Mouse (Mus musculus): Measurements from ENCODE around the gene Rrp9.

Rrp9 gene

GRCm38 (mm10) chr9:106475663-106476001 lies at the start of gene Rrp9:
Gene Rrp9 (plus strand): TSS chr9:106475963.
- no peak for DNase-seq (ENCODE audit: low spot score)

GRCm38 (mm10) chr9:106428719-106429220 lies 47.0 kb upstream of the Rrp9 start:
- DNase-seq (ENCODE audit: low spot score): no peak

DNA sequence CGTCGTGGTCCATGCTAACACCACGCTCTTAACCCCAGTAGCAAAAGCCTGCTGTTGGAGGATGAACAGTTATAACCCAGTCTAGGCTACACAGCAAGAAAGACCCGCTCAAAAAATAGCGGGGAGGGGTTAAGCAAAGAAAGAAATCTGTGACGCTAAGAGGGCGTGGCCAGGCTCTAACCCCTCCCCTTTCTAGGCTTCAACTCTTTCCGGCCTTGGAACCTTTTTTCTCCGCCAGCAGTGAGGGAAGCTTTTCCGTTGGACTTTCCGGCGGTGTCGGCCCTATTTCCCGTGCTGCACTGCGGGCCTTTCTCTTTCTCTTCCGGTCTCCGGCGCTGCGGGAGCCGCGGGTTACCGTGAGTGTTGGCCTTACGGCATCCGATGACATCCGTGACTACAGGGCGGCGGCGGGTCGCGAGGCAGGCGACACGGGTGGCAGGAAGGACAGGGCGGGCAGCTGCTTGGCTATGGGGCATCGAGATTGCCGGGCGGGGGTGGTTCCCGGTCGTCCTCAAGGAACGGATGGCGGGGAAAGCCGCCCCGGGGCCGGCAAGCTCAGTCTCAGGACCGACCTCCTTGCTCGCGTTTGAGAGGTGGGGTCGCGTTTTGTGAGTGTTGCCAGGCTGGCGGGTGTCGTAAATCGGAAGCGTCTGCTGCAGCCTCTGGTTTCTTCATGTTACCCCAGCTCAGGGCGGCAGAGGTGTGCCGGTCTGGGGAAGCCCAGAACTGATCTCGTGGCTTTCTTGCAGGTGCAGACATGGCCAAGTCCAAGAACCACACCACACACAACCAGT lies 46.3 kb upstream of the Rrp9 start, which contains the start of gene Rpl29:
Rpl29 (plus strand) TSS at position 234 of the 794 bp plus-strand sequence.
- peak; percentile 94 for DNase-seq (ENCODE audit: low spot score)

DNA sequence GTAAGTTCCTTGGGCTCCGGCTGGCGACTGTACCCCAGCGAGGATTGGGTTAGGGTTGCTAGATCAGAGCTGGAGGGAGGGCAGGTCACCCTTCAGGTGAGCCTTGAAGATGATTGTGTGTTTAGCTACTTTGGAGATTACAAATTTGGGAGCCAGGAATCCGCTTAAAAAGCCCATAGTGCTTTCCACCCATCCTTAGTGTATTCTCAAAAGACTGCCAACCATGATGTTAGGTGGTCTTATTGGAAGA lies 45.8 kb upstream of the Rrp9 start:
- DNase-seq (ENCODE audit: low spot score): no peak

- DNase-seq (ENCODE audit: low spot score): no peak
Observed at GRCm38 (mm10) chr9:106433389-106433788, 42.4 kb upstream of the Rrp9 start.

DNA sequence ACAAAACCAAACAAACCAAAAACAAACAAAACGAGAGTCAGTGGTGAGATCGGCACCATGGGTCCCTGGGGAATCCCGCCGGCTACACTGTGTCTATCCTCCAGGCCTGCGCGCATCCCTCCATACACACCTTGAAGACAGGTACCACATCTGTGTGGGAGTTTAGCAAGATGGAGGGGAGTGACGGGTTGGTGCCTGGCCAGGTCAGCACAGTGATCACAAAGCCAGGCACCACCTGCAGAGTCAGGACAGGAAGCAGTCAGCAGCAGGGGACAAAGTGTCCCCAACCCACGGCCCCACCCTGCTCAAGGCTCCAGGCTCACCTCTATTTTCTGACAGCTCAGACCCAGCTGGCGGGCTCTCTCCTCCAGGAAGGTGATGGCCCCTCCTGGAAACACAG lies 39.2 kb upstream of the Rrp9 start:
- no peak for DNase-seq (ENCODE audit: low spot score)

GRCm38 (mm10) chr9:106442680-106443079 lies 33.1 kb upstream of the Rrp9 start:
- no peak for DNase-seq (ENCODE audit: low spot score)

- no peak for DNase-seq (ENCODE audit: low spot score)
Observed at GRCm38 (mm10) chr9:106444836-106445235, 30.9 kb upstream of the Rrp9 start.

DNA sequence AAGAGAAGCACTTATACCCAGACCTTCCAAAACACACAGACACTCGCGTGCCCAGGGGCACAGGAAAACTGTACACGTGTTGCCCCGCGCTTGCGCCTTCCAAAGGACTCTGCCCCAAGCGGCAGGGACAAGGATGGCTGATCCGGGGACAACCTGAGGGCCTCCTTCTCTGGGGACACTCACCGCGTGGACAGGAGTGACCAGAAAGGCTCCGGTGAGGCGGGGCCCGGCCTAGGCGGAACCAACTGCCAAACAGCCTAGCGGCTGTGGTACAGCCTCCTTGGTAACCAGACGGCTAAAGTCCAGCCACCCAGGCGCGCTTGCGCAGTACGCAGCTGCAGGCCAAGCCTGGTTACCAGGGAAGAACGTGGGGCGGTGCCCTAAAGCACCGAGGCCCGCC lies 28.4 kb upstream of the Rrp9 start, which contains the start of the genes Abhd14b and Abhd14a:
Abhd14b (plus strand) TSS at position 112 of the 400 bp plus-strand sequence.
Abhd14a (minus strand) TSS at position 331 of the 400 bp plus-strand sequence.
- peak; percentile 94 for DNase-seq (ENCODE audit: low spot score)

DNA sequence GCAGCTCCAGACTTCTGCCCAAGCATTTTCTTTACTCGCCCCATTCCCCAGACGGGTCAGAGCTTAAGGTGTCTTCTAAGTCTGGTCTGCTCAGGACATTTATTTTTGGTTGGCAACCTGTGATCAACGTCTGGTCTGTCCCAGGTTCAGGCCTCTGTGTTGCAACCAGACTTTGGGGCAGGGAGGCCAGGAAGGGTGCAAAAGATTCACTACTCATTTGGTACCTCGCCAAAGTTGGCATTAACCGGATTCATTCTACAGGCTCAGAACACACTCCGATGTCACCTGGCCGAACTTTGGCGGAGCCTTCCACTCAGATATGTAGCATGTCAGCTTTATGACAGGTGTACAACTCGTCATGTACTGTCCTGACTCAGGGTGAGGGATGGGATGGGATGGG lies 27.8 kb upstream of the Rrp9 start:
- no peak for DNase-seq (ENCODE audit: low spot score)

DNA sequence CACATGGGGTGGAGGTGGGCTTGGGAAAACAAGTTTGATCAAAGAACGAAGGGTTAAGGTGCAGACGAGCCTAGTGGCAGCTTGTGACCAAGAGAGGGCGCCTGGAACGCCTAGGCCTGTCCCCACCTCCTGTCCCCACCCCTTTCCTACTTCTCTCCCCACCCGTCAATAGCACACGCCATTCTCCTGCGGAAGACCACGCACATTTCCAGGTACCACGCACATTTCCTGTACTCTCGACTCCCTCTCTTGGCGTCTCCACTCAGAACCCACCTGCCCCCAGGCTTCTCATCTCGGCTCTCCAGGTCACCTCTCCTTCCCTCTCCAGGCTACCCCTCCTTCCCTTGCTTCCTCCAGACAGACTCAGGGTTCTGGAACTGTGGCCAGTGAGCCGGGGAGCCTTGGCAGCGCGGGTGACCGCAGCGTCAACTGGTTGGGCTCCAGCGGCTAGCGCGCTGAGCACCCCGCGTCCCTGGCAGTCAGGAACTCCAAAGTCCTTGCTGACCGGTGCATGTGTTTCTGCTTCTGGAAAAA lies 27.2 kb upstream of the Rrp9 start:
- peak; percentile 77 for DNase-seq (ENCODE audit: low spot score)

DNA sequence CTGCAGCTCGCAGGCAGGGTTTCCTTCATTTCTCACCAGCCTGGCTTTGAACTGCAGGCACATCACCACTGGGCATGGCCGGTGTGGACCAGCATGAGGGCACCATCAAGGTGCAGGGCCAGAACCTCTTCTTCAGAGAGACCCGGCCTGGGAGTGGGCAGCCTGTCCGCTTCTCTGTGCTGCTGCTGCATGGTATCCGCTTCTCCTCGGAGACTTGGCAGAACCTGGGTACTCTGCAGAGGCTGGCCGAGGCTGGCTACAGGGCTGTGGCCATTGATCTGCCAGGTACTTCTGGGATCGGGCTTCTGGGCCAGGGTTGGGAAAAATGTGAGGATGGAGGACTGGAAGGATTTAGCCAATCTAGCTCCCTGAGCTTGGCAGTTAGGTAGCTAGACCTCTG lies 25.8 kb upstream of the Rrp9 start:
- no peak for DNase-seq (ENCODE audit: low spot score)

GRCm38 (mm10) chr9:106450661-106451060 lies 25.1 kb upstream of the Rrp9 start:
- DNase-seq (ENCODE audit: low spot score): peak; percentile 63

GRCm38 (mm10) chr9:106451298-106451697 lies 24.5 kb upstream of the Rrp9 start:
- no peak for DNase-seq (ENCODE audit: low spot score)

GRCm38 (mm10) chr9:106451899-106452298 lies 23.9 kb upstream of the Rrp9 start:
- no peak for DNase-seq (ENCODE audit: low spot score)

DNA sequence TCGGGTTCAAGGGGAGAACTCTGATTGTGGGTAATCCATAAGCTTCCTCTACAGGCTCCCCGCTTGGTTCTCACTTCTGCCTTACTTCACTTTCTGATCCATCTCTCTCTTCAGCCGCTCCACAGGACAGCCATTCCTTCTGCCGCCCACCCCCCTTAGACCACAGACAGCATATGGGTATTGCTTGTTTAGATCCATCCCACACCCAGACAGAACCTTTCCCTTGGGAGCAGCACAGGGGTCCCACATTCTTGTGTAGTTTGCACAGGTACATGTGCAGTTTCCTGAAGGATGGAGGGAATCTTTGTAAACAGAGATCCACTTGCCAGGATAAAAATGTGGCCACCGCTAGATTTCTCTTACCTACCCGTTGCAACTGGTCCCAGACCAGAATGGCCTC lies 23.4 kb upstream of the Rrp9 start:
- no peak for DNase-seq (ENCODE audit: low spot score)

- DNase-seq (ENCODE audit: low spot score): no peak
Observed at GRCm38 (mm10) chr9:106452821-106453220, 22.9 kb upstream of the Rrp9 start.

- peak; percentile 65 for DNase-seq (ENCODE audit: low spot score)
Observed at GRCm38 (mm10) chr9:106453271-106454070, 22.3 kb upstream of the Rrp9 start, which contains the start of gene Pcbp4. Gene Pcbp4 (plus strand): TSS chr9:106453291.

DNA sequence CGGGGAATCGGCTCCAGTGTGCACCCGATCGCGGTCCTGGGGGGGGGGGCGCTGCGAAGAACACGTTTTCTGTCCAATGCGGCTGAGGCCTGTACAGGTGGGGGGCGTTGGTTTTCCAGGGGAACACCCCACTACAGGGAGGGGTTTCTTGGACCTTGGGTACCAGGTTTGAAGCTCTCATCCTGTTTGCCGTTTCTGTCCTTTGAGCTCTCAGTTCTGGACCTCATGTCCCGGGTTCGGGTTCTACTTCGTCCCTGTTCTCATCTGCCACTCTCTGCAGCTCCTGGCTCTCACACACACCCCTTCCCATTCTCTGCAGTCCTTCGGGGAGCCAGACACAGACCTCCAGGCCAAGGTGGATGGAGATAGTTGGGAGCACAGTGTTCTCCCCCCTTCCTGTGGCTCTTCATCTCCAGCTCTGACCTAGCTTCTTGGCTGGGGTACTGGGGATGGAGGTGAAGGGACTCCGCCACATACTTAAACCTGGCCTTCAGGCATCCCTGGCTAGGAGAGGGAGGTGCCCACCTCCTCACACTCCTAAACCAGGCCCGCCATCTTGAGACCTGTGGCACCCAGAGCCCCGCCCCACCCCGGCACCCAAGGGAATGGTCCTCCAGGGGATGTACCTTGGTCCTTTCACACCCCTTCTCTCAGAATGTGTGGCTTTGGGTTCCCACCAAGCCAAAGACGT lies 21.5 kb upstream of the Rrp9 start:
- DNase-seq (ENCODE audit: low spot score): no peak

GRCm38 (mm10) chr9:106454888-106455681 lies 20.7 kb upstream of the Rrp9 start:
- DNase-seq (ENCODE audit: low spot score): no peak

Data from ovary, postnatal 36 days (tissue).